Mouse (Mus musculus): Measurements from ENCODE around the gene Mmp14.

DNA sequence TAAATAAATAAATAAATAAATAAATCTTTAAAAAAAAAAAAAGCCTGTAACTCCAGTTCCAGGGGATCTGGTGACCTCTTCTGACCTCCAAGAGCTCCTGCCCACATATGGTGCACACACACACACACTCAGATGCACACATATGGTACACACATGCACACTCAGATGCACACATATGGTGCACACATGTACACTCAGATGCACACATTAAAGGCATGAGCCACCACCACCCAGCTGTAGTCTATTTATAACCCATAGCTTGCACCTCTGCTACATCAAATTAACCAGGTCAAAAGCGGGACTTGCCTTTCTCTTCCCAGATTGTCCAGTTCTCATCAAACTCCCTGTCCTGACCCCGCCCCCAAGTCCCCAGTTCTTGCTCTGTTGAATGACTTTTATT lies 10.4 kb upstream of the Mmp14 start:
- no peak for TF ChIP-seq EP300 (IDR thresholded peaks at IDR 0.05; ENCODE audit: low read depth)
- no peak for TF ChIP-seq CTCF (IDR thresholded peaks at IDR 0.05; ENCODE audit: low read depth)
